Mouse (Mus musculus): ENCODE data around the gene Cfap54. TPM values are rescaled to one million over a fixed set of nuclear protein-coding genes. Genes with fewer than 3 reads are reported as not detected.

The Cfap54 gene
- polyA plus RNA-seq, 1 experiment from 2014 or later = not detected

DNA sequence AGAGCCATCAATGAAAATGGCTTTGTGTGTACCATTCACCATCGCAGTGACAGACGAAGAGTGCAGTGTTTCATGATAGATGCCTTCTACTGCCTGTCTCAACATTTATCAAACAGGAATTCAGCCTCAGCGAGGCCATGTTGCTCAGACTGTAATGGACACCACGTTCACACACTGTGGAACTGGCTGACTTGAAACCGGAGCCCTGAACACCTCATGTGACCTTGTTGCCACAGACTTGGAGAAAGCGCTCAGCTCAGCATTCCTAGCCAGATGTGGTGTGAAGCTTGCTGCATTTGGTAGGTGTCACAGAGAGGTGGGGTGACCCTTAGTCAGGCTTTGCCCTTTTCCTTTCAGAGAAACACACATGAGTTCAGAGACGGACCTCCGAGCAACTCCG, 270.5 kb downstream of the Cfap54 start:
- Histone ChIP-seq H3K4me2 (replicated peaks; ENCODE audit: low read depth) (no peak overlapping the region), H3K27me3 (ENCODE audit: control insufficient read depth, insufficient read depth, low read length) (no peaks in the 10 kb centered on the region), H3K4me3 (ENCODE audit: low read depth, low read length) (no peak overlapping the region), H3K36me3 (ENCODE audit: control insufficient read depth, insufficient read depth, low read length) (no peaks in the 10 kb centered on the region), H3K9ac (ENCODE audit: low read length) (no peak overlapping the region), H3K27ac (replicated peaks) (no peak overlapping the region), H3K9me3 (ENCODE audit: control insufficient read depth, low read length) (no peaks in the 10 kb centered on the region), H3K4me1 (replicated peaks; ENCODE audit: control insufficient read depth, insufficient read depth) (no peaks in the 10 kb centered on the region)
- ATAC-seq (ENCODE audit: low FRiP score, low TSS enrichment) = no peak
- DNase-seq (ENCODE audit: low spot score) = no peak
- TF ChIP-seq EP300 (optimal IDR thresholded peaks at IDR 0.05) (no peak), CTCF (IDR thresholded peaks at IDR 0.05; ENCODE audit: low read depth) (no peak)
- WGBS = 75% methylated on average over 9 of the region's 9 CpGs

DNA sequence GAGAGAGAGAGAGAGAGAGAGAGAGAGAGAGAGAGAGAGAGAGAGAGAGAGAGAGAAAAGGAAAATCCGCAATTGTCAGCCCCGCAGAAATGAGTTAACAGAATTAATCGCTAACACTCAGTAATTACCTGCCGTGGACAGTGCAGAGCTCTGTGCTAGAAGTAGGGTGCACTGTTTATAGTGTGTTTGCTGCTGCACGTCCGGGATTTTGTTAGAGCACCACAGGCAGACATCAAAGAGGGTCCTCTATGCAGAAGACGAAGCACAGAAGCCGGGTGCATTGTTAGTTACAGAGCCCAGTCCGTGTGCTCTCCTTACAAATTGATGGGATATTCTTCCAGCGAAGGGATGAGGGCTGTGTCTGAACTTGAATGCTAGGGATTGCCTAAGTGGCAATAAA, 289.5 kb downstream of the Cfap54 start:
- H3K9ac ChIP-seq (ENCODE audit: low read length) = no peak overlapping the region
- no peak overlapping the region for H3K4me2 ChIP-seq (replicated peaks; ENCODE audit: low read depth)
- H3K27ac ChIP-seq (replicated peaks) = no peak overlapping the region
- no peak for TF ChIP-seq EP300 (optimal IDR thresholded peaks at IDR 0.05)
- no peak for TF ChIP-seq CTCF (IDR thresholded peaks at IDR 0.05; ENCODE audit: low read depth)
- H3K36me3 ChIP-seq (ENCODE audit: control insufficient read depth, insufficient read depth, low read length) = no peaks in the 10 kb centered on the region
- 68% methylated on average over 10 of the region's 10 CpGs for WGBS
- no peaks in the 10 kb centered on the region for H3K9me3 ChIP-seq (ENCODE audit: control insufficient read depth, low read length)
- H3K27me3 ChIP-seq (ENCODE audit: control insufficient read depth, insufficient read depth, low read length) = no peaks in the 10 kb centered on the region
- DNase-seq (ENCODE audit: low spot score) (no peak), ATAC-seq (ENCODE audit: low FRiP score, low TSS enrichment) (no peak)
- H3K4me3 ChIP-seq (ENCODE audit: low read depth, low read length) = no peak overlapping the region
- H3K4me1 ChIP-seq (replicated peaks; ENCODE audit: control insufficient read depth, insufficient read depth) = no peaks in the 10 kb centered on the region

DNA sequence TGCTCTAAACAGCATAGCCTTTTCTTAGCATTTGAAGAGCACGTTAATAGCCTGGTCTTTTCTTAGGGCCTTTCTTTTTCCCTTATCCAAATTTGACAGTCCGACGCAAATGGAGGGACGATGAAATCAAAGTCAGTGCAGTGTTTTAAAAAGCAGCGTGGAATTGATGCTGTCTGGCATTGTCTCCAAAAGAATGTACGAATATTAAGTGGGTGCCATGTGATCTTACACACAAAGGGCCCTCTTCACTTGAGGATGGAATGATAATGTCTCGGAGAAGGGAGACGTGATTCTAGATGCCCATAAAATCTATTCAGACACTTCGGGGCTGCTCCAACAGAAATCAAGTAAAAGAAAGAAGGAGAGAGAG, 289.9 kb downstream of the Cfap54 start:
- no peak overlapping the region for H3K4me2 ChIP-seq (replicated peaks; ENCODE audit: low read depth)
- 82% methylated on average over 9 of the region's 9 CpGs for WGBS
- no peak for TF ChIP-seq EP300 (optimal IDR thresholded peaks at IDR 0.05)
- TF ChIP-seq CTCF (IDR thresholded peaks at IDR 0.05; ENCODE audit: low read depth) = no peak
- no peak overlapping the region for H3K27ac ChIP-seq (replicated peaks)
- H3K4me1 ChIP-seq (replicated peaks; ENCODE audit: control insufficient read depth, insufficient read depth) = no peaks in the 10 kb centered on the region
- no peak for ATAC-seq (ENCODE audit: low FRiP score, low TSS enrichment)
- H3K27me3 ChIP-seq (ENCODE audit: control insufficient read depth, insufficient read depth, low read length) = no peaks in the 10 kb centered on the region
- no peak for DNase-seq (ENCODE audit: low spot score)
- no peak overlapping the region for H3K4me3 ChIP-seq (ENCODE audit: low read depth, low read length)
- no peaks in the 10 kb centered on the region for H3K9me3 ChIP-seq (ENCODE audit: control insufficient read depth, low read length)
- no peak overlapping the region for H3K9ac ChIP-seq (ENCODE audit: low read length)
- no peaks in the 10 kb centered on the region for H3K36me3 ChIP-seq (ENCODE audit: control insufficient read depth, insufficient read depth, low read length)

DNA sequence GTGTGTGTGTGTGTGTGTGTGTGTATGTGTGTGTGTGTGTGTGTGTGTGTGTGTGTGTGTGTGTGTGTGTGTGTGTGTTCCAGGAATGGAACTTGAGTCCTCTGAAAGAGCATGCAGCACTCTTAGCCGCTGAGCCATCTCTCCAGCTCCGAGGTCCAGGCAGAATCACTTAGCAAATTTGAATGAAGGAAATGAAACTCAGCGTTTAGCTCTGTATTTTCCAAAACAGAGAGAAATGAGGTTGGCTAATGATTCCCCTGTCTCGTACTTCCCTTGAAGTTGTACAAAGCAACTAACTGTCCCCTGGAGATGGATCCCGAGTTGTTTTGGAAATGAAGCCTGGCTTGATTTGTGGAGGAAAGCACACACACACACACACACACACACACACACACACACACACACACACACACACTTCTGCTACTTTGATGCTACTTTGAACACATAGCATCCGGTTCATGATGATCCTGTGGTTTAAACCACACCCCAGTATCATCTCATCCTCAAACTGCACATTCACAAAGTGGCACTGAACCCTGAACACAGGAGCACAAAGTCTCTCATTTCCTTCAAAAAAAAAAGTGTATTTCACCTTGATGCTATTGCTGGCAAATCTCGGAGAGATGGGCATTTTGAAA, 290.4 kb downstream of the Cfap54 start:
- Histone ChIP-seq H3K27ac (replicated peaks) (no peak overlapping the region), H3K9me3 (ENCODE audit: control insufficient read depth, low read length) (no peaks in the 10 kb centered on the region), H3K36me3 (ENCODE audit: control insufficient read depth, insufficient read depth, low read length) (no peaks in the 10 kb centered on the region), H3K9ac (ENCODE audit: low read length) (no peak overlapping the region), H3K27me3 (ENCODE audit: control insufficient read depth, insufficient read depth, low read length) (no peaks in the 10 kb centered on the region), H3K4me1 (replicated peaks; ENCODE audit: control insufficient read depth, insufficient read depth) (no peaks in the 10 kb centered on the region), H3K4me2 (replicated peaks; ENCODE audit: low read depth) (no peak overlapping the region), H3K4me3 (ENCODE audit: low read depth, low read length) (no peak overlapping the region)
- ATAC-seq (ENCODE audit: low FRiP score, low TSS enrichment) (no peak), DNase-seq (ENCODE audit: low spot score) (no peak)
- 74% methylated on average over 7 of the region's 7 CpGs for WGBS
- no peak for TF ChIP-seq CTCF (IDR thresholded peaks at IDR 0.05; ENCODE audit: low read depth)
- no peak for TF ChIP-seq EP300 (optimal IDR thresholded peaks at IDR 0.05)

DNA sequence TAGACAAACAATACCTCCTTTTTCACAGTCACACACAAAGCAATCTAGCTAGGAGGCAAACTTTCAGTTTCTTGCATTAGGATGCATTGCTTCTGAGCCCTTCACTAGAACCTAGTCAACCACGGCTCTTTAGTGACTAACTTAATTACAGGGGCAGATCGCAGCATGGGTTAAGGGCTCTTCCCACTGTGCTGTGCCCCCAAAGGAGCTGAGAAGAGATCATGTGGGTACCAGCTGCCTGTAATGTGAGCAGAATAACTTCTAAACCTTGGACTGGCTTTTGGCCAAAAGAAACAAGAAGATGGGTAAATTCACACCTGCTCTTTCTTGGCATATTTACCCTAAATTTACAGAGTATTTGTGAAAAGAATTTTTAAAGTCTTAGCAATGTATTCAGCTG, 291.2 kb downstream of the Cfap54 start:
- no peaks in the 10 kb centered on the region for H3K4me1 ChIP-seq (replicated peaks; ENCODE audit: control insufficient read depth, insufficient read depth)
- no peaks in the 10 kb centered on the region for H3K27me3 ChIP-seq (ENCODE audit: control insufficient read depth, insufficient read depth, low read length)
- ATAC-seq (ENCODE audit: low FRiP score, low TSS enrichment) (no peak), DNase-seq (ENCODE audit: low spot score) (no peak)
- no peaks in the 10 kb centered on the region for H3K36me3 ChIP-seq (ENCODE audit: control insufficient read depth, insufficient read depth, low read length)
- no peaks in the 10 kb centered on the region for H3K9me3 ChIP-seq (ENCODE audit: control insufficient read depth, low read length)
- no peak overlapping the region for H3K9ac ChIP-seq (ENCODE audit: low read length)
- H3K4me2 ChIP-seq (replicated peaks; ENCODE audit: low read depth) = no peak overlapping the region
- TF ChIP-seq CTCF (IDR thresholded peaks at IDR 0.05; ENCODE audit: low read depth) (no peak), EP300 (optimal IDR thresholded peaks at IDR 0.05) (no peak)
- 57% methylated on average over 2 of the region's 2 CpGs for WGBS
- H3K4me3 ChIP-seq (ENCODE audit: low read depth, low read length) = no peak overlapping the region
- no peak overlapping the region for H3K27ac ChIP-seq (replicated peaks)

DNA sequence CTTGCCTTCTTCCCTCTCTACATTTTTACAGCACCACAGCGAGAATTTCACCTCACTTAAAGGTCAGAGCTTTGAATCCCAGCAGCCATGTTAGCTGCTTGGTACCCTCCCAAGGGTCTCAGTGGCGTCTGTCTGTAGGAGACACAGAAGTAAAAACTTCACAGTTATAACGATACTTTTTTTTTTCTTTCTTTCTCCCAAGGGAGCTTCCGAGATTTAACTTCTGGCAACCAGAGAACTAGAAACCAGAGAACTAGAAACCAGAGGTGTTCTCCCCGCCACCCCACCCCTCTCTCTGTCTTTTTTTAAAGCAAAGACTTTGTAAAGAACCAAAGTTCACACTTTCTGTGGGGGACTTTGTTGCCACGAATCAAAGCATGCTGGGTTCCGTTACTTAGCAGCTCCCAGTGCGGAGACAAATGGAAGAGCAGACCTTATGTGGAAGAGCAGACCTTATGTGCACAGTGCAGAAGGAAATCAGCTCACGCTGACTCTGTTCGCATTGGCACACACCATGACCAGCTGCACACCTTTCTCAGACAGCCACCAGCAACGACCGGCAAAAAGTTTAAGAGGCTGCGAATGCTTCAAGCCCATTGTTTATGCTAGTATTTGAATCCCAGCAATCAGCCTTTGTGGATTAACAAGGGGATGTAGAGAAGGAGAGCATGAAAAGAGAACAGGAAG, 292.9 kb downstream of the Cfap54 start:
- Histone ChIP-seq H3K27ac (replicated peaks) (no peak overlapping the region), H3K4me3 (ENCODE audit: low read depth, low read length) (no peak overlapping the region), H3K4me1 (replicated peaks; ENCODE audit: control insufficient read depth, insufficient read depth) (no peaks in the 10 kb centered on the region), H3K9ac (ENCODE audit: low read length) (no peak overlapping the region), H3K27me3 (ENCODE audit: control insufficient read depth, insufficient read depth, low read length) (no peaks in the 10 kb centered on the region), H3K4me2 (replicated peaks; ENCODE audit: low read depth) (no peak overlapping the region), H3K36me3 (ENCODE audit: control insufficient read depth, insufficient read depth, low read length) (no peaks in the 10 kb centered on the region), H3K9me3 (ENCODE audit: control insufficient read depth, low read length) (no peaks in the 10 kb centered on the region)
- no peak for ATAC-seq (ENCODE audit: low FRiP score, low TSS enrichment)
- TF ChIP-seq CTCF (IDR thresholded peaks at IDR 0.05; ENCODE audit: low read depth) (no peak), EP300 (optimal IDR thresholded peaks at IDR 0.05) (no peak)
- DNase-seq (ENCODE audit: low spot score) = no peak
- 55% methylated on average over 13 of the region's 13 CpGs for WGBS

Data from stomach, postnatal 0 days (tissue).